Mouse (Mus musculus): ENCODE measurements at regions not wholly inside any gene's neighbourhood (a gene's known extent, or its start where the extent isn't known, plus 50 kb on each side); places are given as distances from the start of the nearest gene placed in this dataset.
A peak's percentile ranks its signal among the peaks of the same experiment; 100 is the strongest.

- DNase-seq (ENCODE audit: low spot score in 2 of 2): no peak
These were observed 105.9 kb upstream of the Fam241a start for GRCm38 (mm10) chr3:128001924-128002501.

- DNase-seq (ENCODE audit: low spot score in 2 of 2): no peak
These were observed 99.6 kb upstream of the Fam241a start for GRCm38 (mm10) chr3:127995678-127996077.

- no peak for DNase-seq (ENCODE audit: low spot score in 2 of 2)
These were observed 91.5 kb upstream of the Fam241a start for GRCm38 (mm10) chr3:127987583-127987982.

- DNase-seq (ENCODE audit: low spot score in 2 of 2): no peak
These were observed 89.0 kb upstream of the Fam241a start for GRCm38 (mm10) chr3:127985165-127985564.

- DNase-seq (ENCODE audit: low spot score in 2 of 2): no peak
These were observed 81.1 kb upstream of the Fam241a start for GRCm38 (mm10) chr3:127977240-127977639.

- DNase-seq (ENCODE audit: low spot score in 2 of 2): peak in 1 of 2 experiments; percentile 2
These were observed 74.8 kb upstream of the Fam241a start for GRCm38 (mm10) chr3:127970891-127971290.

- no peak for DNase-seq (ENCODE audit: low spot score in 2 of 2)
These were observed 71.0 kb upstream of the Fam241a start for GRCm38 (mm10) chr3:127967170-127967569.

- no peak for DNase-seq (ENCODE audit: low spot score in 2 of 2)
These were observed 70.1 kb upstream of the Fam241a start for GRCm38 (mm10) chr3:127966214-127966613.

GRCm38 (mm10) chr3:127958919-127959684 lies 63.0 kb upstream of the Fam241a start:
- no peak for DNase-seq (ENCODE audit: low spot score in 2 of 2)

GRCm38 (mm10) chr3:127954856-127955255 lies 58.7 kb upstream of the Fam241a start:
- no peak for DNase-seq (ENCODE audit: low spot score in 2 of 2)

GRCm38 (mm10) chr3:127953610-127954009 lies 57.5 kb upstream of the Fam241a start:
- no peak for DNase-seq (ENCODE audit: low spot score in 2 of 2)

- peak; percentile 23 to 64 for DNase-seq (ENCODE audit: low spot score in 2 of 2)
These were observed 52.9 kb upstream of the Fam241a start for GRCm38 (mm10) chr3:127948898-127949620.

- DNase-seq (ENCODE audit: low spot score in 2 of 2): no peak
These were observed 52.2 kb upstream of the Fam241a start for GRCm38 (mm10) chr3:127948326-127948725.
